Mouse (Mus musculus): Measurements from ENCODE around the gene Arhgap15. TPM values are rescaled to one million over a fixed set of nuclear protein-coding genes. Genes with fewer than 3 reads are reported as not detected.

Gene Arhgap15
- polyA plus RNA-seq, 1 experiment: not detected

DNA sequence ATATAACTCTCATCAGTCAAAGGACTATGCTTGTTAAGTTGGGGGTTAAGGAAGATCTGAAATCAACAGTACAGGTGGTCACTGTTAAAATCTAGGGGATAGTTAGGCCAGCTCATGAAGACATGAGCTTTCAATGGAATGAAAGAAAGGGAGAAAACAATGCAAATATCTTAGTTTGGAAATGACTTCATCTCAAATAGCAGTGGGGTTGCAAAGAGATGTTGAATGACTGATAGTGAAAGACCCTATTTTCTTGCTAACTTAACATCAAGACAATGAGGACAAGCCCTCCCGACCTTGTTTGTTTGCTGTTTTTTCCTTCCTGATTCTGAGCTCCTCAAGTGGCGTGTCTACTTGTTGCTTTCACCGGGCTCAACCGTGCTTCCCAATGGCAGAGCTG lies 597.6 kb downstream of the Arhgap15 start:
- no peak overlapping the region for H3K27ac ChIP-seq (ENCODE audit: insufficient read depth, low read length)
- TF ChIP-seq CTCF (IDR thresholded peaks at IDR 0.05; ENCODE audit: borderline replicate concordance, insufficient read depth, low read length): no peak
- TF ChIP-seq POLR2A (IDR thresholded peaks at IDR 0.05; ENCODE audit: low read depth, low read length): no peak
- no peaks in the 10 kb centered on the region; the same call in 1 of the 2 replicates for H3K4me1 ChIP-seq (ENCODE audit: control insufficient read depth, insufficient read depth, low read length)
- no peak overlapping the region for H3K4me3 ChIP-seq (ENCODE audit: insufficient read depth, low read length)

DNA sequence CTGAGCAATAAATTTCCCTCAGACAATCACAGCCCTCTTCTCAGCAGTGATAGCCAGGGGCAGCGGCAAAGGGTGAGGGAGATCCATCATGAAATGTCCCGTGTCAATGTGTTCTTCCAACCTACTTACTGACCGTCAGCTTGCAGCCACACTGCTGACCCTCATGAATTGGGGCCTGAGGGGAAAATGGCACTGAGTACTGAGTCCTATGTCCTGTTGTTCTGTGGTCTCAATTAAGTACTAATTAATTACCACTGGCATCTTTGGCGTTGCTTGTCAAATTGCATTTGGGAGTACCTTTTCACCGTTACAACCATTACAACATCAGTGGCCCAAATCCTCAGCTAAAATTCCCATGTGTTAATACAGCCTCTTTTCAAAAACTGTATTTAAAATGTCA lies 599.2 kb downstream of the Arhgap15 start:
- Histone ChIP-seq H3K27ac (ENCODE audit: insufficient read depth, low read length) (no peak overlapping the region), H3K4me1 (ENCODE audit: control insufficient read depth, insufficient read depth, low read length) (no peaks in the 10 kb centered on the region), H3K4me3 (ENCODE audit: insufficient read depth, low read length) (no peak overlapping the region)
- TF ChIP-seq CTCF (IDR thresholded peaks at IDR 0.05; ENCODE audit: borderline replicate concordance, insufficient read depth, low read length): no peak

GRCm38 (mm10) chr2:44349101-44349500 lies 600.5 kb downstream of the Arhgap15 start:
- Histone ChIP-seq H3K4me1 (ENCODE audit: control insufficient read depth, insufficient read depth, low read length) (no peaks in the 10 kb centered on the region), H3K4me3 (ENCODE audit: insufficient read depth, low read length) (no peak overlapping the region), H3K27ac (ENCODE audit: insufficient read depth, low read length) (no peak overlapping the region)
- TF ChIP-seq POLR2A (IDR thresholded peaks at IDR 0.05; ENCODE audit: low read depth, low read length) (no peak), CTCF (IDR thresholded peaks at IDR 0.05; ENCODE audit: borderline replicate concordance, insufficient read depth, low read length) (no peak)

GRCm38 (mm10) chr2:44352885-44353284 lies 604.3 kb downstream of the Arhgap15 start:
- H3K27ac ChIP-seq (ENCODE audit: insufficient read depth, low read length): no peak overlapping the region
- TF ChIP-seq POLR2A (IDR thresholded peaks at IDR 0.05; ENCODE audit: low read depth, low read length): no peak
- TF ChIP-seq CTCF (IDR thresholded peaks at IDR 0.05; ENCODE audit: borderline replicate concordance, insufficient read depth, low read length): no peak
- H3K4me1 ChIP-seq (ENCODE audit: control insufficient read depth, insufficient read depth, low read length): 0 out of 2 replicates have a peak, but pooled peaks cover 5% of the 10 kb centered on the region

GRCm38 (mm10) chr2:44353594-44353993 lies 605.0 kb downstream of the Arhgap15 start:
- Histone ChIP-seq H3K4me1 (ENCODE audit: control insufficient read depth, insufficient read depth, low read length) (0 out of 2 replicates have a peak, but pooled peaks cover 5% of the 10 kb centered on the region), H3K27ac (ENCODE audit: insufficient read depth, low read length) (no peak overlapping the region), H3K4me3 (ENCODE audit: insufficient read depth, low read length) (no peak overlapping the region)
- TF ChIP-seq CTCF (IDR thresholded peaks at IDR 0.05; ENCODE audit: borderline replicate concordance, insufficient read depth, low read length) (no peak), POLR2A (IDR thresholded peaks at IDR 0.05; ENCODE audit: low read depth, low read length) (no peak)

More at GRCm38 (mm10) chr2:44352885-44353284, 604.3 kb downstream of the Arhgap15 start:
- no peak overlapping the region for H3K4me3 ChIP-seq (ENCODE audit: insufficient read depth, low read length)

GRCm38 (mm10) chr2:44354786-44355185 lies 606.2 kb downstream of the Arhgap15 start:
- Histone ChIP-seq H3K4me1 (ENCODE audit: control insufficient read depth, insufficient read depth, low read length) (0 out of 2 replicates have a peak, but pooled peaks cover 5% of the 10 kb centered on the region), H3K4me3 (ENCODE audit: insufficient read depth, low read length) (no peak overlapping the region), H3K27ac (ENCODE audit: insufficient read depth, low read length) (peak overlapping the region; percentile 71)
- no peak for TF ChIP-seq CTCF (IDR thresholded peaks at IDR 0.05; ENCODE audit: borderline replicate concordance, insufficient read depth, low read length)

DNA sequence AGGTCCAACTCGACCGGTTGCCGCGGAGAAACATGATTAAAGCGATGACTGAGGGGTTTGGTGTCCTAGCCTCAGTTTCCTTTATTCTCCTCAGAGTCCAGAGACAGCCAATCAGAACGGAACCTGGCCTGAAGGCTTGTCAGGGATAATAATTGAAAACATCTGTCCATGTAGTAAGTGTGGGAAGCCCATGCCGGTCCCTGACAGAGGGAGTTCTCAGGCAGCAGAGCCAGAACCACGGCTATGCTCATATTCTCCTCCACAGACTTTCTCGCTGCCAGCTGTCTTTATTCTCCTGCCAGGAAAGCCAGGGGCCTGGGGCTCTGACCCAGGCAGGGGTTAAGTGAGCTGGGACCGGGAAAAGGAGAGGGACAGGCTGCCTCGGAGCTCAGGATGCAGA lies 606.7 kb downstream of the Arhgap15 start:
- Histone ChIP-seq H3K27ac (ENCODE audit: insufficient read depth, low read length) (peak overlapping the region; percentile 71), H3K4me1 (ENCODE audit: control insufficient read depth, insufficient read depth, low read length) (0 out of 2 replicates have a peak, but pooled peaks cover 5% of the 10 kb centered on the region), H3K4me3 (ENCODE audit: insufficient read depth, low read length) (no peak overlapping the region)
- TF ChIP-seq POLR2A (IDR thresholded peaks at IDR 0.05; ENCODE audit: low read depth, low read length) (no peak), CTCF (IDR thresholded peaks at IDR 0.05; ENCODE audit: borderline replicate concordance, insufficient read depth, low read length) (no peak)

GRCm38 (mm10) chr2:44356248-44356886 lies 607.7 kb downstream of the Arhgap15 start:
- TF ChIP-seq POLR2A (IDR thresholded peaks at IDR 0.05; ENCODE audit: low read depth, low read length): no peak
- no peak for TF ChIP-seq CTCF (IDR thresholded peaks at IDR 0.05; ENCODE audit: borderline replicate concordance, insufficient read depth, low read length)

DNA sequence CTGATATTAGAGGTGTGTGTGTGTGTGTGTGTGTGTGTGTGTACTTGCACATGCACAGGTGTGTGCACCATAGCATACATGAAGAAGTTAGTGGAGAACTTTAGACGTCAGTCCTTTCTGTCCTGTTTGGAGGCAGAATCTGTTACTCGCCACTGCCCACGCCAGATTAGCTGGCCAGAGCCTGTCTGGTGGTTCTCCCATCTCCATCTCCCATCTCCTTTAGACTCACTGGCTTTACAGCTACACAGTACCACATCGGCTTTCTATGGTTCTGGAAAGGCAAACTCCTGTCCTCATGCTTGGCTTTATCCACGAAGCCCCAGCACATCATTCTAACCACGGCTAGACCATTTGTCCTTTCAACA lies 608.2 kb downstream of the Arhgap15 start:
- TF ChIP-seq CTCF (IDR thresholded peaks at IDR 0.05; ENCODE audit: borderline replicate concordance, insufficient read depth, low read length) (no peak), POLR2A (IDR thresholded peaks at IDR 0.05; ENCODE audit: low read depth, low read length) (no peak)
- H3K4me3 ChIP-seq (ENCODE audit: insufficient read depth, low read length): no peak overlapping the region
- H3K27ac ChIP-seq (ENCODE audit: insufficient read depth, low read length): no peak overlapping the region
- 0 out of 2 replicates have a peak, but pooled peaks cover 5% of the 10 kb centered on the region for H3K4me1 ChIP-seq (ENCODE audit: control insufficient read depth, insufficient read depth, low read length)

More at GRCm38 (mm10) chr2:44356248-44356886, 607.7 kb downstream of the Arhgap15 start:
- Histone ChIP-seq H3K27ac (ENCODE audit: insufficient read depth, low read length) (peak overlapping the region; percentile 62; the same call in 1 of the 2 replicates), H3K4me1 (ENCODE audit: control insufficient read depth, insufficient read depth, low read length) (0 out of 2 replicates have a peak, but pooled peaks cover 5% of the 10 kb centered on the region), H3K4me3 (ENCODE audit: insufficient read depth, low read length) (no peak overlapping the region)

DNA sequence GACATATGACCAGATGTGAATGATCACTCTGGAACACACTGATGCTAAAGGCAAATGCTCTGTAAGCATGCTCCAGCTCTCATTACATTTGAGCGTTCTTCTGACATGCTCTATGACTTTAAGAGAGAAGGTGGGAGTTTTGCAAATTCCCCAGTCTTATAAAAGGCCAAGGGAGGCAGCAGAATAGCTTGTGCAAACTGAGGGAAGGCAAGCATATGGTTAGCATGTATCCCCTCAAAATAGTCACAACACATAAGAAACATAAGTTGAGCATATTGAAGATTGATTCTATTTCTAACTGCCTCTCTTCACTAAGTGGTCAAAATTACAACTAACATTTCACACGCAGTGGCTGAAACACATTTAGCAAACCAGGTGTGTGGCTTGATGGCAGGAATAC lies 631.6 kb downstream of the Arhgap15 start:
- H3K27ac ChIP-seq (ENCODE audit: insufficient read depth, low read length): no peak overlapping the region
- TF ChIP-seq POLR2A (IDR thresholded peaks at IDR 0.05; ENCODE audit: low read depth, low read length) (no peak), CTCF (IDR thresholded peaks at IDR 0.05; ENCODE audit: borderline replicate concordance, insufficient read depth, low read length) (no peak)
- no peak overlapping the region for H3K4me3 ChIP-seq (ENCODE audit: insufficient read depth, low read length)
- no peaks in the 10 kb centered on the region for H3K4me1 ChIP-seq (ENCODE audit: control insufficient read depth, insufficient read depth, low read length)

Measured in embryonic fibroblast, embryonic 13.5 days (primary cell).